ENCODE assay signal across 16 mouse cellular contexts in the genomic region with DNA sequence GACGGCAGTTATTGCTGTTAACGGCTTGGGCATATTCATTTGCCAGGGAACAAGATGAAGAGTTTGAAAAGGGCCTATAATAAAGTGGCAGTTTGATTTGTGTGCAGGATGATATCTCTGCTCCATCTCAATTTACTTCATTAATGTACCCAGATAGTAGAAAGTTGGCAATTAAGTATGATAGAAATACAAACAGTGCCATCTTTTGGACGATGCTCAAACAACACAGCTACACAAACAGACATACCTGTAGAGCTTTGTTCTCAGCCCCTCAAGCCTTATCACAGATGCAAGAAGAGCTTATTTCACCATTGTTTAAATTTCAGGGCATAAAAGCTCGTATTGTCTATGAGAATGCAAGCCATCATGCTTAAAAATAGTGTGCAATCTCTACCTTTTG.
DNase-seq lines count a peak whose midpoint lies in the region; ATAC-seq and TF ChIP-seq lines count a peak whose summit lies in the region.
"Had no signal": no experiment of that assay in that cellular context is flagged by ENCODE, and none has a peak within 500 bp of the region (broad histone marks: within the 10 kb centered on the region; RNA-seq: fewer than 3 reads in every experiment).

No protein-coding gene starts in this region.

- DNase-seq in kidney, adult 9 months, result peak; percentile 11
- DNase-seq in kidney, adult 18-20 months, result no peak
- DNase-seq in midbrain, embryonic 14.5 days, result peak; percentile 65
- DNase-seq in midbrain, embryonic 10.5 days (ENCODE audit: low spot score), result no peak
- peak; percentile 77 for DNase-seq in brain, embryonic 14.5 days (ENCODE audit: low read depth)
- DNase-seq: cerebellum, postnatal 25 days; gastrocnemius, postnatal 10 days; heart, adult 2 months; kidney, postnatal 14 days; spleen, adult 18-20 months had no signal

- no peaks in the 10 kb centered on the region for H3K9me3 ChIP-seq in forebrain, embryonic 16.5 days (ENCODE audit: control insufficient read depth, low read length)
- H3K9me3 ChIP-seq in forebrain, embryonic 13.5 days (replicated peaks), result no peaks in the 10 kb centered on the region
- H3K9me3 ChIP-seq in midbrain, embryonic 14.5 days (ENCODE audit: control insufficient read depth, low read length), result no peaks in the 10 kb centered on the region
- no peaks in the 10 kb centered on the region for H3K9me3 ChIP-seq in midbrain, embryonic 10.5 days (replicated peaks)
- H3K9me3 ChIP-seq: liver, embryonic 12.5 days had no signal

- peak; percentile 40; the same call in 1 of the 2 replicates for ATAC-seq in forebrain, embryonic 16.5 days
- ATAC-seq in forebrain, embryonic 13.5 days, result no peak
- ATAC-seq in midbrain, embryonic 14.5 days (ENCODE audit: low FRiP score, low TSS enrichment), result no peak
- no peak for ATAC-seq in megakaryocyte progenitor cell, adult 5-6 weeks (replicated peaks; ENCODE audit: poor library complexity)
- ATAC-seq: liver, embryonic 12.5 days; midbrain, embryonic 16.5 days had no signal

- no peaks in the 10 kb centered on the region for H3K27me3 ChIP-seq in forebrain, embryonic 16.5 days (replicated peaks; ENCODE audit: control insufficient read depth, insufficient read depth, low read length)
- no peaks in the 10 kb centered on the region for H3K27me3 ChIP-seq in forebrain, embryonic 13.5 days
- H3K27me3 ChIP-seq in midbrain, embryonic 14.5 days (ENCODE audit: control insufficient read depth, insufficient read depth, low read length), result no peaks in the 10 kb centered on the region
- H3K27me3 ChIP-seq in midbrain, embryonic 10.5 days (ENCODE audit: low read depth, poor library complexity, severe bottlenecking), result no peaks in the 10 kb centered on the region
- H3K27me3 ChIP-seq: liver, embryonic 12.5 days had no signal

- H3K27ac ChIP-seq in forebrain, embryonic 16.5 days (ENCODE audit: low read length), result no peak overlapping the region
- no peak overlapping the region for H3K27ac ChIP-seq in forebrain, embryonic 13.5 days
- no peak overlapping the region for H3K27ac ChIP-seq in midbrain, embryonic 14.5 days (replicated peaks; ENCODE audit: low read depth, low read length)
- no peak overlapping the region for H3K27ac ChIP-seq in midbrain, embryonic 10.5 days (replicated peaks)
- H3K27ac ChIP-seq: heart, adult 2 months; liver, embryonic 12.5 days had no signal

- H3K4me2 ChIP-seq in forebrain, embryonic 16.5 days (ENCODE audit: low read length), result no peak overlapping the region
- no peak overlapping the region for H3K4me2 ChIP-seq in forebrain, embryonic 13.5 days
- H3K4me2 ChIP-seq in midbrain, embryonic 14.5 days (ENCODE audit: low read length), result no peak overlapping the region
- H3K4me2 ChIP-seq: liver, embryonic 12.5 days had no signal

- WGBS in forebrain, embryonic 16.5 days, result 62% methylated on average over 4 of the region's 4 CpGs
- 61% methylated on average over 4 of the region's 4 CpGs for WGBS in forebrain, embryonic 13.5 days
- WGBS in midbrain, embryonic 14.5 days, result 72% methylated on average over 4 of the region's 4 CpGs
- 80% methylated on average over 4 of the region's 4 CpGs for WGBS in midbrain, embryonic 10.5 days

- no peak overlapping the region for H3K9ac ChIP-seq in forebrain, embryonic 16.5 days (replicated peaks; ENCODE audit: low read depth, low read length)
- H3K9ac ChIP-seq in forebrain, embryonic 13.5 days, result no peak overlapping the region
- no peak overlapping the region for H3K9ac ChIP-seq in midbrain, embryonic 14.5 days (replicated peaks; ENCODE audit: low read length)
- H3K9ac ChIP-seq: liver, embryonic 12.5 days had no signal

- H3K4me1 ChIP-seq in forebrain, embryonic 16.5 days (replicated peaks; ENCODE audit: control insufficient read depth, insufficient read depth, low read length), result no peaks in the 10 kb centered on the region
- H3K4me1 ChIP-seq in forebrain, embryonic 13.5 days, result no peaks in the 10 kb centered on the region
- H3K4me1 ChIP-seq in midbrain, embryonic 14.5 days (ENCODE audit: control insufficient read depth, insufficient read depth, low read length), result no peaks in the 10 kb centered on the region
- no peaks in the 10 kb centered on the region for H3K4me1 ChIP-seq in midbrain, embryonic 10.5 days
- H3K4me1 ChIP-seq: liver, embryonic 12.5 days had no signal

- no peak overlapping the region for H3K4me3 ChIP-seq in forebrain, embryonic 16.5 days (replicated peaks; ENCODE audit: low read length)
- H3K4me3 ChIP-seq in forebrain, embryonic 13.5 days, result no peak overlapping the region
- H3K4me3 ChIP-seq in midbrain, embryonic 14.5 days (replicated peaks; ENCODE audit: low read depth, low read length), result no peak overlapping the region
- no peak overlapping the region for H3K4me3 ChIP-seq in midbrain, embryonic 10.5 days
- H3K4me3 ChIP-seq: erythroblast, embryonic 14.5 days; heart, adult 2 months; liver, embryonic 12.5 days had no signal

- TF ChIP-seq POLR2A in brain, embryonic 14.5 days (IDR thresholded peaks at IDR 0.05; ENCODE audit: borderline replicate concordance, extremely low read depth, insufficient read depth, insufficient read length, poor library complexity, severe bottlenecking), result no peak

- peak; percentile 14; the same call in 1 of the 2 replicates for TF ChIP-seq CTCF in brain, embryonic 14.5 days (IDR thresholded peaks at IDR 0.05; ENCODE audit: borderline replicate concordance, extremely low read depth, insufficient read depth, insufficient read length)

- no peaks in the 10 kb centered on the region for H3K36me3 ChIP-seq in forebrain, embryonic 16.5 days (ENCODE audit: control insufficient read depth, insufficient read depth)
- no peaks in the 10 kb centered on the region for H3K36me3 ChIP-seq in forebrain, embryonic 13.5 days (ENCODE audit: poor library complexity, severe bottlenecking)
- H3K36me3 ChIP-seq in midbrain, embryonic 14.5 days (ENCODE audit: control insufficient read depth, insufficient read depth, low read length), result no peaks in the 10 kb centered on the region
- no peaks in the 10 kb centered on the region for H3K36me3 ChIP-seq in midbrain, embryonic 10.5 days
- H3K36me3 ChIP-seq: liver, embryonic 12.5 days had no signal

Comparison
In these comparisons a context has a peak if more than half of its experiments do, and no peak if none do; other contexts are left out.
1. DNase-seq: peak in kidney, adult 9 months (single experiment), midbrain, embryonic 14.5 days (single experiment) and brain, embryonic 14.5 days (single experiment); none in kidney, adult 18-20 months (single experiment) and midbrain, embryonic 10.5 days (single experiment).